Mouse (Mus musculus) spleen, postnatal 4 days (tissue): ENCODE results near the gene Banp.
A peak's percentile ranks its signal among the peaks of the same experiment; 100 is the strongest.

Experiments
- DNase-seq, 2 experiments: peaks; one replicate each; pipeline ENCODE4 v3.0.0; 2022; ENCODE audit warnings: low spot score in 2 of 2

The Banp gene

DNA sequence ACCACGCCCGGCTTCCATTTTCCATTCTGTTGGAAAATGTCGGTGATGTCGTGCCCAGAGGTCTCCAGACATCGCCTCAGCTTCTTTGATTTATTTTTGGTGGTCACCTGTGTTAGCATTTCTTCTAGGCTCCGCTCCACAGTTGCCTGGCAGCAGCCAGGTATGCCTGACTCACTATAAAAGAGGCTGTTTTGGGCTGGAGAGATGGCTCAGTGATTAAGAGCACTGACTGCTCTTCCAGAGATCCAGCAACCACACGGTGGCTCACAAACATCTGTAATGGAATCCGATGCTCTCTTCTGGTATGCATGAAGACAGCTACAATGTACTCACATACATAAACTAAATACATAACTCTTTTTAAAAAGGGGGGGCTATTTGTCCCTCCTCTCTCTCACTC, 23.3 kb upstream of the Banp start:
- DNase-seq: no peak

DNA sequence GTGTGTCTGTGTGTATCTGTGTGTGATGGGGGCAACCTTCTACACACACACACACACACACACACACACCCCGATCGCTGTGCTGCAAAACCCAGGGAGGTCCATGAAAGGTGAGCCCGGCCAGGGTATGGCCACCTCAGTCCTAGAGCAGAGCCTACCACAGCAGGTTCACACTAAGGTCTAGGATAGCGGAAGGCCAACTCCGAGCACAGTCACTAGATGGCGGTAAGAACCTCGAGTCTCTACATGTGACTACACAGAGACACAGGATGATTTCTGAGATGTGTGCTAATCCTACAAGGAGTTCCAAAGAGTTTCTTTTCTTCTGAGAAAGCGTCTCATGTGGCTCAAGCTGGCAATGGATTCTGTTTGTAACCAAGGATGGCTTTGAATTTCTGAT, 22.2 kb upstream of the Banp start:
- peak in 1 of 2 experiments; percentile 44 for DNase-seq

DNA sequence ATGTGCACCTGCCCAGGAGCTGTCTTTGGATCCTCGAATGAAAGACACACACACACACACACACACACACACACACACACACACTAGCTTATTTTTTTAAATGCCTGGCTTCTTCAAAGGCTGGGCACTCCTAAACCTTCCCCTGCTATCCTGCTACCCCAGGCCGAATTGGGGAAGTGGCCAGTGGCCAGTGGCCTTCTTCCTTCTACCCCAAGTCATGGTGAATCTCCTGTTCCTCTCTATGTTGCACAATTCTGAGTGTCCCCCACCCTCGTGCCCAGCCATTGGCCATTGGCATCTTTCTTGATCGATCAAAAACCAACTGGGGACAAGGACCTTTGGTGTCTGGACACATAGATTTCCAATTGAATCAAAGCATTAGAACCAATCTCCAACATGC, 19.5 kb upstream of the Banp start:
- DNase-seq: no peak

DNA sequence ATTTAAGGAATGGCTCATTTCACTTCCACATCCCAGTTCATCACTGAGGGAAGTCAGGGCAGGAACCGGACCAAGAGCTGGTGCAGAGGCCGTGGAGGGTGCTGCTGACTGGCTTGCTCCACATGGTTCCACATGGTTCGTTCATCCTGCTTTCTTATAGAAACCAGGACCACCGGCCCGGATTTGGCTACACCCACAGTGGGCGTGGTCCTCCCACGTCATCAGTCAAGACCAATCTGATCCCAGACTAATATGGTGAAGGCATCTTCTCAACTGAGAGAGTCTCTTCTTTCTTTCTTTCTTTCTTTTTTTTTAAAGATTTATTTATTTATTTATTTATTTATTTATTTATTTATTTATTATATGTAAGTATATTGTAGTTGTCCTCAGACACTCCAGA, 18.0 kb upstream of the Banp start:
- DNase-seq: no peak

DNA sequence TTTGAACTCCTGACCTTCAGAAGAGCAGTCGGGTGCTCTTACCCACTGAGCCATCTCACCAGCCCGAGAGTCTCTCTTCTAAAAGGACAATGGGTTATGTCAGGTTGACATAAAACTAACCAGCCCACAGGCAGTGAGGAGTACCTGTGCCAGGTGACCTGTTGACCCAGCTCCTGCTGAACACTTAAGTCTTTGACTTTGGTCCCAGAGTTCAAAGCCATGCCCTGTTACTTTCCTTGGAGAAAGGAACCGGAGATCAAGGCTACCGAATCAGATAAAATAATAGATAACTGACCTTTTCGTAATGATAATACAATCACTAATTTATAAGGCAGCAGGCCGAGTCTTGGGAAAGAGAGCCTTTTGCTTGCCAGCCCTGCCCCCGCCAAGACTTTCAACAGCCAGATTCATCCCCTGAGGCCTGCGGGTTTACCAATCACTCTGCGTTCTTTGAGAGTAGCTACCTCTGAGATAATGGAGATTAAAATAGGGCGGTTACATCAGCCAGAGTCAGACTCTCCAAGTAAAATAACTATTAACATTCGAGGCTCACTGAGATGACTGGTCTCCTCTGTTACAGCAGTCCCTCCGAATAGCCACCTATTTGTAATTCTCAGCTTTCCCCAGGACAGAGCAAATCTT, 17.4 kb upstream of the Banp start:
- no peak for DNase-seq

DNA sequence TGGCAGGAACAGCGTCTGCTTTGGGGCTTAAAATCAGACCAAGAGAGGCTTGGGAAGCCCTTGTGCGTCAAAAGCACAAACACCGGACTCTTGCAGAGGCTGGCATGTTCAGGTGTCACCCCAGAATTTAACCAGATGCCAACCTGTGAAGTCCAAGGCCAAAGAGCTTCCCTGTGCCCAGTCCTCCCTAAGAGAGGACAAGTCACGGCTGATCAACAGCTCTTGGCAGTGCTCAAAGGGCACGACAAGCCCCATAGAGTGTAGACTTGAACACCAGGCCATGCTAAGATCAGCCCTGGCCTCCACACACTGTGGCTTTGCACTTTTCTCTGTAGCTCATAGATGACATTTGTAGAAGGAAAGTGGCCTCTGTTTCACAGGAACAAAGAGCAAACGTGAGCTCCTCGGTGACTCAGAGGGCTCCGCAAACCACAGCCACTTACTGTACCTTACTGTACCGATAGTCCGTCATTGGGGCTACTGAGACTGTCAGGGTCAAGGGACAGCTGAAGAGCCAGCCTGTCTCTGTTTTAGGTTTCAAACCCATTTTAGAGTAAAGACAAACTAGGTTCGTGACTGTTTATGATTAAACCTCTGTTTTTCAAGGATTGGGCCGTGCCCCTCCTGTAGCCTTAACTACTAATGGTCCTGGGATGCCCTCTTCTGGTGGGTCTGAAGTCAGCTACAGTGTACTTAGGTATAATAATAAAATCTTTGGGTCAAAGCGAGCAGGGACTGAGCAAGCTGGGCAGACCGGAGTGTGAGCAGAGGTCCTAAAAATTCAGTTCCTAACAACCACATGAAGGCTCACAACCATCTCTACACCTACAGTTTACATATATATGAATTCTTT, 16.7 kb upstream of the Banp start:
- no peak for DNase-seq

DNA sequence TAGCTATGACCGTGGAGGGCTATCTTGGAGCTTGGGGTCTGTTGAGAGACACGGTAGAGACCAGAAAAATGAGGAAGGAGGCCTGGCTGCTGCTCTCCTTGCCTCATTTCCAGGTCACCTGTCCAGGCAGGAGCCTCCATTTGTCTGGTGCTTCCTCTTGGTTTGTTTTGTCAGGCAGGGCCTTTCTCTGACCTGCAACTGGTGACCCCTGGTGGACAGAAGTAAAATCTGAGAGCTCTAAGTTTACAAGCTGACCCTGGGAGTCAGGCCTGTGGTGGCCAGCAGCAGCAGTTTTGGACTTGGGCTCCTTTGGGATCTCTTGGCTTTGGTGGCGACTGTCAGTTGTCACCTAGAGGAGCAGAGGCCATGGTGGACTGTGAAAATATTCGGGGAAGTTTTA, 15.0 kb upstream of the Banp start:
- peak in 1 of 2 experiments; percentile 39 for DNase-seq

DNA sequence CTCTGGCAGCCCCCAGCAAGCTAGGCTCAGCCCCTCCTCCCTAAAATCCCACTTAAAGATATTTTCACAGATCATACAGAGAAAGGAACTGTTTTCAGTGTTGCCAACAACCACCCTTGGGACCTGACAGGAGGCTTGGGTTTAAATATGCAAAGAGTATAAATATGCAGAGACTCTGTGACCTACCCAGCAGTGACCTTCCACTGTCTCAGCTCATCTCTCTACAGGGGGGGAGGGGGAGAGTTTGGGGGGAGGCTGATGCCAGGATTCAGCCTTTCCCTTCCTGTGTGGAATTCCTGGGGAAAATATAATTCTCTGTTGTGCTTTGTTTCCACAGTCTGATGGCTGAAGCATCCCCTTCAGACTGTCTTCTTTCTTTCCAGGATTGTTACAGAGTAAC, 14.6 kb upstream of the Banp start:
- no peak for DNase-seq

DNA sequence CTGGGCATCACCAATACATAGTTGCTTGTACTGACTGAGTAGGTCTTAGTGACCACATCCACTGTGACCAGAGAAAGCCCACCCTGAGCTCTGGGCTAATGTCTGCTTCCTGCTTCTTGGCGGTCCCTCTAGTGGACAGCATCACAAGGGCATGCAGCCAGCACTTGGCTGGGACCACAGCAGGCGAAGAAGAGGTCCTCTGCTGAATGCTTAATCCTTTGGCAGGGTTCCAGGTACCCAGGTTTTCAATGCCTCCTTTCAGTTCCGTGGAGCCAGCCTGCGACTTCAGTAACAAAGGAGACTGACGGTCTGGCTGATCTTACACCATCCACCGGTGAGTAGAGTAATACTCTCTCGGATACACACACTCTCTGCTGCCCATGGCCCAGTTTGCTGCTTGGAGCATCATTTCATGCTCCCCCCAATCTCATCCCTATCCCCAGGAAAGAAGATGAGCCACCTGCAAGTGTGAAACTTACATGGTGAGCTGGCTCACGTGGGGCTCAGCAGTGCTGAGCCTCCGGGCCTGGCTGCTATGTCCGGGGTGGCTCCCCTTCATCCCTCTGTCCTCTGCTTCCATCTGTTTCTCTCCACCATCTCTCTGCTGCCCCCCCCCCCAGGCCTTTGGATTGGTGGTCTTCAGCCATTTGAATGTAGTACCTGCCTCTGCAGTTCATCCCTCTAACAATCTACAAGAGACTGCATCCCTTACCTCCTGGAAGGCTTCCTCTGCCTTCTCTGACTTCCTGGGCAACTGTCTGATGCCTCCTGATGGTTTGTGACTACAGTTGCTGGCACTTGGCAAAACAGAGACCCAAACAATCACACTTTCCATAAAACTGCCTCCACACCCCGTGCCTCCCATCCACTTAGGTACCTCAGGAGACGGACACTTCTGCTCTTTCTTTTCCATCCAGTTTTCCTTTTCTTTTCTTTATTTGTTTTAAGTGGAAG, 13.9 kb upstream of the Banp start:
- DNase-seq: no peak

DNA sequence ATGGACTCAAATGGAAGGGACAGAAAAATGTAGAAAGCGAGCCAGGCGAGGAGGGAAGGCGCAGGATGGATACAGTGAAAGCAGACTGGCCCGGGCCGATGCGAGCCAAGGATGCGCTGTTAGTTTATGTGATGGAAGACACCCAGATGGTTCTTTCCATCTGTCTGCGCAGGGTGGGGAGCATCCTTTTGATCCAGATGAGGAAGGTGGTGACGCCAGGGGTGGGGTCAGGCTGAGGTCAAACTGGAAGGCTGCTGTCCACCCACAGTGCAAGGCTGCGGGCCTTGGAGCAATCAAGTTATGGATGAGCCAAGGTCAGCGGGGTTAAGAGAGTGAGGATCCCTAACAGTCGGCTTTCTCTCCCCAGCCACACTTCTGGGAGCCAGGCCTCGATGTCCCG, 13.2 kb upstream of the Banp start:
- DNase-seq: no peak

DNA sequence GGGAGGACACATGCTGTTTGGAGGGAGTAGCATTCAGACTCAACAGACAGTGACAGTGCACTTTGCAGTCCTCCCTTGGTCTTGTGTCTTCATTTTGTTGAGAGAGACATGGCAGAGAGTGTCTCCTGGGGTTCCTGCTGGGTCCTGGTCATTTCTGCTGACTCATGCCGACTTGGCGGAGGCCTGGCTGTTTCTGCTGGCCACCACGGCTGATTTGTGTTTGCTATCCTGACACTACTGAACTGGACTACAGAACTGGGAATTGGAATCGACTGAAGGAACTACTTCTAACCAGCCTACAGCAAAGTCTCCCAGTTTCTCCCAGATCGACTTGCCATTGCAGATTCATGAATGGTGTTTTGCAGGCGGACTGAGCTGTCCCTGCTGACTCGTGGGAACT, 10.8 kb upstream of the Banp start:
- DNase-seq: no peak

DNA sequence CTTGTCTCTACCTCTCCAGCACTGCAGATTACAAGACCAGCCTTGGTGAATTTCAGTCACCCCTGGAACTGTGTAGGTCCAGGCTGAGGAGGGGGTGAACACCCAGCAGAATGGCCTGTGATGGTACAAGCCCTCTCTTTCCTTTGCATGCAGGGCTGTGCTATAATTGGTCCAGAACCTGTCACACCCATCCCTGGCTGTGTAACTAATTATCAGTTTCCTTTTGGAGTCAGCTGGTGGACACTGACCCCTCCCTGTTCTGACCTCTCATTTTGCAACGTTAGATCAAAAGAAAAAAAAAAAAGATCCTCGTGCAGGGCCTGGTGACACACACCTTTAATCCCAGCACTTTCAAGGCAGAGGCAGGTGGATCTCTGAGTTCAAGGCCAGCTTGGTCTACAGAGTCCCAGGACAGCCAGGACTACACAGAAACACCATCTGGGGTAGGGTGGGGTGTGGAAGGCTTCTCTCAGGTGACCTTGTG, 6.5 kb upstream of the Banp start:
- no peak for DNase-seq

DNA sequence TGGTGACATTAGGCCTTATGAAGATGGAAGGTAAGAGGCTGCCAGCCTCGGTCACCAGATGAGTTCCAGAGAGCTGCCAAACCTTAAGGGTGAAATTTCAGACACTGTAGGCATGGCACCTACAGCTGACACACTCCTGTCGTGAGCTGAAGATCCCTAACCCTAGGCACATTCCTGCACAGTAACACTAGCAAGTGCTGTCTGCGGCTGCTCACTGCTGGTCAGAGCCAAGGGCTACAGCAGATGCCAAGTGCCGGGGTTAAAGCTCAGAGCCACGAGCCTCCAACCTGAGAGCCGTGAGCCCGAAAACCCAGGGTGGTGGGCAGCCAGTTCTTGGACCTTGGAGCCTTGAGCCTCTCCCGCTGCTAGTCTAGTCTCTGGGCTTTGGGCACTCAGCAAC, 5.8 kb upstream of the Banp start:
- DNase-seq: no peak

DNA sequence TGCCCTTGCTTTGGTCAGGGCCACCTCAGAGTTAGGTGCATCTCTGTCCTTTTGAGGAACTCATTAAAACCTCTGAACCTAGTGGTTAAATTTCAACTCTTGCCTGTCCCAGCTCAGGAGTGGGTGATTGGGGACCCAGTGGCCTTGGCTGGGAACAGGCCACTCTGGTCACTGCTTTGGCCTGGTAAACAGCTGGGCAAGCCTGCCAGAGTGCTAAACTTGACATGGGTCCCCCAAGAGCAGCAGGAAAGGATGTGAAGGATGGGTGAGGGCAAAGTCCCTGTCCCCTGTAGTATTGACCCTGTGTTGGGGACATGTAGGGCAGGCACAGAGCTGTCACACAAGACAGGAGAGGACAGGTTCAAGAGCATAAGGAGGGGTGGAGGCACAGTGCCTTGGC, 4.7 kb upstream of the Banp start, which contains the start of gene Car5a:
TSS of gene Car5a (minus strand) at position 74 of the 400 bp plus-strand sequence.
- no peak for DNase-seq

DNA sequence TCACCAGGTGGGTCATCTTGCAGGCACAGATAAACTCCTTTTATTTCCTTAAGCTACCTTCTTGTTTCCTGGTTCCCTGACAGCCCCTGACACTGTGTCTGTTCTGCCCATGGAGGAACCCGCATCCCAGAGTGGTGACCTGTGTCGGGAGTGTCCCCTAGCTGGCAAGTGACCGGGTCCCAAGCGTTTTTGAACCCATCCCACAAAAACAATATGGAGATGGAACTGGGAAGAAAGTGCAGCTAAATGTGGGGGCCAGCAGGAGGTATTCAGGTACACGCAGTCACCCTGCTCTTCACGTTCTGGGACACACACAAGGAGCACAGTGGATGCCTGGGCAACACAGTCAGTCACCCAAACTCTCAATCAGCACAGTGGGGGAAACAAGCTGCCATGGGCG, 3.2 kb upstream of the Banp start:
- DNase-seq: no peak

DNA sequence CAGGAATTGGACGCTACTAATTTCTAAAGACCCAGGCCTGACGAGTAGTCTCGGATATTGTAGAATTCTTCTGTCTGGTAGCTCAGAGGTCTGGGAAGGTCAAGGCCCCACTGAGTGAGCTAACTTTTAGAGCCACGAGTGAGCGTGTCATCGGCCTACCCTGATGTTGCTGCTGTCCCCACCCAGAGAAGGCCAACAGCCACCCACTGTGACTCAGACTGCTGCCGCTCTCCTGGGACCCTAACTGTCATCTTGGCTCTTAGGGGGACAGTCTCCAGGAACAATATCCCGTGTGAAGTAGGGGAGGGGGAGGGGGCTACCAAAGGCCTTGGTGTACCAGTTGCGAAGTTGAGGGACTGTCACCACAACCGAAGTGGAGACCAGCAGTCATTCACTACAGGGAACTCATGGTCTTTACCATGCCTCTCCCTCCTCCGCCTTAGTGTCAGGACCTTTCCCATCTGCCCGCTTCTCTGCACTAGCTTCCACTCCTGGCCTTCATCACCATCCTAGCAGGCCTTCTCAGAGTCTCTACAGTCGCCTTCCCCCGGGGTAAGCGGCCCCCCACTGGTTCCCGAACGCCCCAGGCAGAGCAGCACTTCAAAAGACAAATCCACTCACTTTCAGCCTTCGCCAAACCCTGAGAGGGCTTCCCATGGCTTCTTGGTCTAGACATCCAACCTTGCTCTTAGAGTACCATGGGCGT, 2.4 kb upstream of the Banp start:
- no peak for DNase-seq

DNA sequence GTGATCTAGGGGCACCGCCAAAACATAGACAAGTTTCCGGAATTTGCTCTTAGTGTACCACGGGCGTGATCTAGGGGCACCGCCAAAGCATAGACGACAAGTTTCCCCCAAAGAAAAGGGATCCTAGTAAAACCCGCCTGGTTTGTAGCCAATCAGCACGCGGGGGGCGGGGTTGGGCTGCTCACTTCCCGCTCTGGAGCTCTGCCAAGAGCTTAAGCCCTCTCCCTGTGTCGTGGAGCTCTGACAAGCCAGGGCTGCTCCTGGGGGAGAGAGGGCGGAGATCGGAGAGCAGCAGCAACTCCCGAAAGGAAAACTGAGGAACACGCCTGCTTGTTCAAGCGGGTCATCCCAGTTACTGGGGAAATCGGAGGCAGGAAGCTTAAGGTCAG, 1.8 kb upstream of the Banp start:
- peak; percentile 93 to 95 for DNase-seq

DNA sequence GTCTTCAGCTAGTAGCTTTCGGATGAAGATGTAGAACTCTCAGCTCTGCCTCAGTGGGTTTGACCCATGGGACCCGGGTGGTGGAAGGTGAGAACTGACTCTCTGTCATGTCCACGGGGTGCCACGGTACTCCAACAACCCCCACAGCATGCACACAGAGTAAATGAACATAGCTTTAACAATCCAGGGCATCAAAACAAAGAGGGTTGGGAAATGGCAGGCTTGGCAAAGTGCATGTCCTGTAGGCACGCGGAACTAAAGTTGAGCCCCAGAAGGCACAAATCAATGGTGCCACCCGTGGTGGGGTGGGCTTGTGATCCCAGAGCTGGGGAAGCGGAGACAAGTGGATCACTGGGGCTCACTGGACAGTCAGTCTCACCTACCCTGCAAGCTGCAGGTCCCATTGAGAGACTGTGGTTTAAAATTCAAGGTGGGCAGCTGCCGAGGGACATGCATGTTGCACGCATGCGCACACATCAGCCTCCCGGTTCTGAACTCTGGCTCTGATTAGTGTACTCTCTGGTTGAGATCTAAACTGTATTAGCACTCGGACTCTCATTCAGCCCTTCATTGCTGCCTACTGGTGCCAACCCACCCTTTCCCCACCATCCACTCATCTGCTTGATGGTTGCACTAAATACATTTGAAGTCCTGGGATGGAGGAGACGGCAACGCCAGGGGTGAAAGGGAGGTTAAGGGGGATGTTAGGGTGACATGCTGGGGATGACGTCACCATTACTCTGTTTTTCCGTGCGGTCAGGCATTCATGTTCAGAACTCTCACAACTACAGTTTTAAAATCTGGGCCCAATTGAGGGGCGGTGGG, 1.0 kb upstream of the Banp start:
- no peak for DNase-seq

DNA sequence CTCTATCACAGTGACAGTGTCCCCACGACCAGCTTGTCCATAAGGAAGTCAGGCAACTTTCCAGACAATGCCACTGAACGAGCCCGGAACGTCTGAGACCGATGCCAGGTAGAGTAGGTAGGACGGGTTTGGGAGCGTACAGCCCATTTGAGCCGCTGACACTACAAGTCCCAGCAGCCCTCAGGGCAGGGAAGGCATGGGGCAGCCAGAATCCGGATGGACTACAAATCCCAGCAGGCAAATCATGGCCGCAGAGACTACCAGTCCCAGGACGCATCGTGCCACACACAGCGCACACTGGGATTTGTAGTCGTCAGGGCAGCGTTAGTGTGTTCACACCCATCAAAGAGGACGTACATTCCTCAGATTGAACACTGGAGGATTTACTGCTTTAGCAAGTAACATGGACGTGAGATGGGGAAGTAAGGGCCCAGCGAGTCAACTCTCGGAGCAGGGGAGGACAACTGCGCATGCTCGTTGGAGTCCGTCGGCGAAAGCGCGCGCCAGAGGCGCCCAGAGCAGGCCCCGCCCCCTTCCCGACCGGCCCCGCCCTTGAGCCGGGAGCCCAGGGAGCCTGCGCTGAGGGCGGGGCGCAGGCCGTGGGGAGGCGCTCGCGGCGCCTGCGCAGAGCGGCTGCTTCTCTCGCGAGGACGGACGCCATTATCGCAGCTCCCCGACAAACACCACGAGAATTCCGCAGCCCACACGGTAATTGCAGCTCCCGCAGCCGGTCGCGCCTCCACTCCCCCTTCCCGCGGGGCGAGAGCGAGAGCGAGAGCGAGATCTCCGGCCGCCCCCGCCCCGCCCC, 595 bp downstream of the Banp start:
- DNase-seq: peak; percentile 99 to 100
